Mouse (Mus musculus): ENCODE measurements around the gene Tbpl1.

DNA sequence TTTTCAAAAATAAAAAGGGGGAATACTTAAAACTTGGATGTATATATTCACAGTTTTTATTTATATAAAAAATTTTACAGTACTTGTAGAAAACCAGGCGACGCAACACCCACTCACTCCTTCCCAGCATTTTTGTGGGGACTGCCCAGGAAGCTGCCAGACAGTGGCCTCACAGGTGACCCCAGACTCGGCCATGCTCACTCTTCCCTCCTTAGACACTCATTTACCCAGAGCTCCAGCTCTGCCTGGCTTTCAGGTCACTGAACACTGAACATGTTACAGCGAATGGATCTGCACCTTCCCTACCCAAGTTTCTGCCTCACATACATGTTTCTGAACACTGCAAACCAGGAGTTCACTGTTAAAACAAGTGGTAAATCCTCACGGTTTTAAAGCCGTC lies 27.9 kb downstream of the Tbpl1 start:
- TF ChIP-seq CTCF (IDR thresholded peaks at IDR 0.05; ENCODE audit: low read depth) (no peak), EP300 (IDR thresholded peaks at IDR 0.05; ENCODE audit: low read depth) (no peak)

Data from heart, postnatal 0 days (tissue).